Mouse (Mus musculus): ENCODE data around the gene Rbp3. TPM values are rescaled to one million over a fixed set of nuclear protein-coding genes. Genes with fewer than 3 reads are reported as not detected.

Gene Rbp3
- total RNA-seq, 2 experiments from 2014 or later, result not detected

DNA sequence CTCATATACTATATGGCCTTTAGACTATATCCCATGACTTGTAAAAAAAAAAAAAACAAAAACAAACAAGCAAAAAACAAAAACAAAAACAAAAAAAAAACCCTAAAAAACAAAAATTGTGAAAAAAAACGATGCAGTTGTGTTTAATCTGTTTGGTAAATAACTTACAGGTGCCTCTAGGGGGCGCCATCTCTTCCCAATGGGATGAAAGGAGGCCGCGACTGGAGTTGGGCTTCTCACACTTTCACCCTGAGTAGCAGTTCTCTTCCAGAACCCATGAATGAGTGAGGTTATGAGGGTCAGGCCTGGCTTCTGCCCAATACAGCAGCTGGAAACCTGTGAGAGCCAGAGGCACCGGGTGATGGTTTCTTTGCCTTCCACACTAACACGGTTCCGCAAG, 11.9 kb downstream of the Rbp3 start:
- ATAC-seq (replicated peaks; ENCODE audit: low FRiP score, low TSS enrichment, poor library complexity, severe bottlenecking), result no peak

DNA sequence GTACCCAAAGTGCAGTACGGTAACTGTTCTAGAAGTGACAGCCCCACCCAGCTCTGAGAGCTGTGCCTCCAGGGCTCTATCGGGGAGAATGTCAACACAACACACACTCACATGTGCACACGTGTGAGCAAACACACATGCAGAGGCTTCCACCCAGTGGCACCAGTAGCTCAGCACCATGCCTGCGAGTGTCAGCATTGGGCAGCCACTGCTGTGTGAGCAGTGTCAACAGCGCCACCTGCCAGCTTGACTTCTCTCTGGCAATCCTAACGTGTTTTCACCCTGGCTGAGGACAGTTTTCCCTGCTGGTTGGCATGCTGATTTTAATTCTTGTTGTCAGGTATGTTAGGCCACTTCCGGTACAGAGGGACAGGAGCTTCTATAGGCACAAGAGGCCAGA, 18.9 kb downstream of the Rbp3 start:
- no peak for ATAC-seq (replicated peaks; ENCODE audit: low FRiP score, low TSS enrichment, poor library complexity, severe bottlenecking)

DNA sequence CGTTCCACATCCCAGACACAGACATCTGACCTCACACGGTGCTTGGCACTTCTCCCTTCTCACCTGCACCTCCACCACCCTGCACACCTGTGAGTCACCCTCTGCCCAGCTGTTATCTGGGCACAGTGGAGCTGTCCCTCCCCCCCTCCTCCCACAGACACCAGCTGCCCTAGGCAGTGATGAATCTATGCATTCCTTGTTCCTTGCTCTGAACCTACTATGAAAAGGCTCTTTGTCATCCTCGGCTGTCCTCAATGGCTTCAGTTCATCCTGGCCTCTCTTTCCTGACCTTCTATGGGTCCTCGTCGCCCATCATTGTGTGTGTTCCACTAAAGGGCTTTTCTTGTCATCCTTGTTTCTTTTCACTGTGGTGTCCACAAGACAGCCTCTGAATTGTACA, 20.9 kb downstream of the Rbp3 start:
- ATAC-seq (replicated peaks; ENCODE audit: low FRiP score, low TSS enrichment, poor library complexity, severe bottlenecking), result no peak

DNA sequence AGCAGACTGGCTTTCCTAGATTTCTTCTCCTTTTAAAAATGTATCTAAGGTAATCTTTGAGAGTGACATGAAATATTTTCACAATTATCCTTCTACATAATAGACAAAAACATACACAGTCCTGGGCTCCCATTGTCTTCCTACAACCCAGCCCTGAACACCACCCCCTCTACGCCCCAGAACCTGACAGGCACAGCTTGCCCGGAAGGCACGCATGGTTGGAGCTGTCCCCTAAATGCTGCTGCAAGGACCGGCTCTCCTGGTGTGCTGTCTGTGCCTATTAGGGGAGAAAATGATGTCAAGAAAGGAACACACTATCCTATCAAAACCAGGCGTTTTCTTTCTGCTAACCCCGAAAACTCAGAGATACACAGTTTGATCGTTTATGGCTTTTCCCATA, 23.9 kb downstream of the Rbp3 start:
- ATAC-seq (replicated peaks; ENCODE audit: low FRiP score, low TSS enrichment, poor library complexity, severe bottlenecking), result no peak

DNA sequence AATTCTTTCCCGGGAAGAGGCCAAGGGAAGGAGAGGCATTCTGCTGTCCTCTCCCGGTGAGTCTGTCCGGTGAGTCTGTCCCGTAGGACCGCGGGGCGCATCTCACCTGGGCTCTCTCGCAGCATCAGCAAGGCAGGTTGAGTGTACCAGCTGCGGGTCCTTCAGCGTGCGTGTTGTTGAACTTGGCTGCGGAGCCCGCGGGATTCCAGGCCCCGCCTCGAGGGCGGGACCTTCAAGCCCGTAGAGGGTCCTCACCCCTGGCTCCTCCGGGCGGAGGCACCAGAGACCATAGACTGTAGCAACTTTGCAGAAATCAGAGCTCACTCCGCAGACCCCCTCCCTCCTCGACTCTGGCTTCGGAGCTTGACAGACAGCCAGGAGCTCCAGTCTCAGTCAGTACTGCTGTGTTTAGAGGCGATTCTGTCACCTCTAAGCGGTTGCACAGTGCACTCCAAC, 24.8 kb downstream of the Rbp3 start, which contains the start of gene Zfp488:
Gene Zfp488, minus strand, starts transcription at position 161 of the 456 bp plus-strand sequence.
- no peak for ATAC-seq (replicated peaks; ENCODE audit: low FRiP score, low TSS enrichment, poor library complexity, severe bottlenecking)

DNA sequence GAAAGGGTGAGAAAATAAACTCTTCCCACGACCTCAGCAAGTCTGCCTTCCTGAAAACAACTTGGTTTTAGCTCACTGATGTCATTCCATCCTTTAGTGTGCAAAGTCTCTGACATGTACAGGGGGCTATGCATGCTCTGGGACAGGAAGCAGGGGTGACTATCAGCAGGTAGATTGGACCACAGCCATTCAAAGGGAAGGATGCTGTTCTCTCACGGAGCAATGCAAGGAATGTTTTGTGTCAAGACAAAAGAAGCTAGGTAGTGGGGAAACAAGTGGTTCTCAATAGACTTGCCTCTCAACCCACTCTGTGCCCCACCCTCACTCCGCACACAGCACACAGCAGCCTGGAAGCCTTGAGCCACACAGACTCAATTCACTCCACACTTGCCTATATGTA, 35.4 kb downstream of the Rbp3 start:
- ATAC-seq (replicated peaks; ENCODE audit: low FRiP score, low TSS enrichment, poor library complexity, severe bottlenecking), result no peak

DNA sequence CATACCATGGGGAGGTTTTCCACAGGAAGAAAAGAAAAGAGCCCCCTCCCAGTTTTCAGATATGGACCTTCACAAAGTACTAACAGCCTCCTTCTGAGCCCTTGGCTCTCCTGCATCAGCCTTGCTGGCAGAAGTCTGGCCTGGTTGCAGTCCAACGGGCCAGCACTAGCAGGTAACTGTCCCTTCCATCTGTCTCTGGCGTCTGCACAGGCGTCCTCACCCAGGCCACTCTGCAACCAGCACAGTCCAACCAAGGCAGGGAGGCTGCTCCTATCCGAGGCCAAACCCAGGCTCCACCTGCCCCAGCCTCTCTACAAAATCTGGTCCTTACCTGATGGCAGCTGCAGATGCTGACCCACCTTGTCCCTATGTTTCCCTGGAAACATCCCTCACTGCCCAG, 38.2 kb downstream of the Rbp3 start:
- no peak for ATAC-seq (replicated peaks; ENCODE audit: low FRiP score, low TSS enrichment, poor library complexity, severe bottlenecking)

DNA sequence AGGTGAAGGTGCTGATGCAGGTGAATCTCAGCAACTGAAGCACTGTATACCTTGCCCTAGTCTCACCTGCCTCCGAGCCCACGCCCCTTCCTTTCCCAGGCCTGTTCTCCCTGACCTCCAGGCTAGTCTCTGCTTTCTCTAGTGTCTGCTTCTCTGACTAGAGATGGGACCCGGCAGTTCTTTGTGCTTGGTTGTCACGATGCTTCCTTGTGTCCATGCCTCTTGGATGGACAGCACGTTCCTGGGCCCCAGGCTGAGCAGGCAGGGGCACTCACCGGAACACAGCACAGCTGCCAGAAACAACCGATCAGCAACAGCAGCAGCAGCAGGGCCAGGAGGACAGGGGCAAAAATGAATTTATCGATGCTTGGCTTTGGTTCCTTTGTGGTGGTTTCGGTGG, 39.2 kb downstream of the Rbp3 start:
- no peak for ATAC-seq (replicated peaks; ENCODE audit: low FRiP score, low TSS enrichment, poor library complexity, severe bottlenecking)

DNA sequence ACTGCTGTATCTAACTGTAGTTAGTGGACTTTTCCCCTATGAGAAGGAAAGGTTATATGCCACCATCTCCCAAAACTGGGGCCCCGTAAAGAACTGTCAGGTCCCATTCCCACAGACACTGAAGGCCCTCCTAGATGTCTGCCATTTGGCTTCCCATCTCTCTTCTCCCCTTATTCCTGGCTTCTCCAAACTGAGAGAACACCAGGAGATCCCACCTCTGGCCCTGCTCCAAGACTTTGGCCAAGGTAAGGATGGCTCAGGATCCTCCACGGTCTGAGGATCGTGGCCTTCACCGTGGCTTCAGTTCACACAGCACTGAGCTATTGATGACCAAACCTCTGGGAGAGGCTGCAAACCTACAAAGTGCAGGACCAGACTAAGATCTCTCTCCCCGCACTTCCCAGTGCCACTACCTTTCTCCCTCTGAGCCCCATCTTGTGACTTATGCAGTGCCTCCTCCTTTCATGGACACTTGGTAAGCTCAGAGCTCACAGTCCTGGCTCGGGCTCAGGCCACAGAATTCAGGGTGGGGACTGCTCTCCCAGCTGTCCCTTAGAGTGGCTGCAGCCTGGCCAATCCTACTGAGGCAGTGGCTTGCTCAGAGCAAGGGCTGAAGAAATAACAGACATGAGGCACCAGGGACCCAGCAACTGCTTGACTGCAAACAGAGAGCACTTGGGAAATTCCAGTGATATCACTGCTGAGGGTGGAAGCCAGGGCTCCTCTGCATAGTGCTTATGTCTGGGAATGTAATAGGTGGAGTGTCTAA, 39.9 kb downstream of the Rbp3 start:
- no peak for ATAC-seq (replicated peaks; ENCODE audit: low FRiP score, low TSS enrichment, poor library complexity, severe bottlenecking)

DNA sequence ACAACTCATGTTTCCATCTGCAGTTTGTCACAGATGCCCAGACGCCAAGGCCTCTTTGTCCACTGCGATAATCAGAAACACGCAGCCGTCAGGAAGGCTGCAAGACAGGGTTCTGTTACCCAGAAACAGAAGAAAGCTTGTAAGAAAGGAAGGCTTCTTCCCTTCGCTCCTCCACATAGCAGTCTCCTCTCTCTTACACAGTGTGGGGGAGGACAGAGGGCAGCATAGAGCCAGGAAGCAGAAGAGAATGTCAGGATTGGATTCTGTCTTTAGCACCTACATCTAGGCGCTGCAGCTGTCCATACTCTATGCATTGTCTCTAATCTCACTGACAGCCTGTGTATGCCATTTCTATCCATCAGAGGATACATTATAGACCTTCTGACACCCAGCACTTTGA, 43.6 kb downstream of the Rbp3 start:
- no peak for ATAC-seq (replicated peaks; ENCODE audit: low FRiP score, low TSS enrichment, poor library complexity, severe bottlenecking)

DNA sequence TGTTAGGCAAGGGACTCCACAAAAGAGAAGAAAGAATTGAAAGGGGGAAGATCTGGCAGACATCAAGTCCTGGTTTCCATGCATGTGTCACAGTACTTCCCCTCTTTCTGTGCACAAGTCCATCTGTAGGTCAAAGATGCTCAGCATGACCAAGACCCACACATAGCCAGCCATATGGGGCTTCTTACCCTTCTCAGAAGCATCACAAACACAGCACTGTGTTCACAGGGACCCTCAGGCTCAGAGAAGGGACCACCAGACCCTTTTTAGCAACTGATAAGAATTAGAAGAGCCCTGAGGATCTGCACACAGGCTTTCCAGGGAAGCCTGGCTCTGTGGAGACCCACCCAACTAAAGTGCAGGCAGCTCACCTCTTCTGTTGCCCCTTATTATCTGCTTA, 46.3 kb downstream of the Rbp3 start:
- ATAC-seq (replicated peaks; ENCODE audit: low FRiP score, low TSS enrichment, poor library complexity, severe bottlenecking), result no peak

DNA sequence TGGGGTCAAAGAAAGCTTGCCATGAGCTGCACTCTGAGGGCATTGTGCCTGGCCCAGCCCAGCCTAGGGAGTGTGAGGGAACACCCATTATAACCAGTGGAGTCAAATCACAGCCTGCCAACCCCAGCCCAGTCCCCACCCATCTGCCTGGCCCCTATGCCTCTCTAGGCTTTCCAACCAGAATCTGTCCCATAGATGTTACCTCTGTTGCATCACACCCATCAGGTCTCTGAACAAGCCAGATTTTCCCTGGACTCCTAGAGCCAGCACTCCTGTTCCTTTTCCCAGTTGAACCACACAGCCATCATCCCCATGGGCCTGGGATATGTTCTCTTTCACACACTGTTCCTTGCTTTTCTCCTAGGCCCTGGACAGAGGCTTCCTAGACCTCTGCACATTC, 47.6 kb downstream of the Rbp3 start:
- no peak for ATAC-seq (replicated peaks; ENCODE audit: low FRiP score, low TSS enrichment, poor library complexity, severe bottlenecking)

DNA sequence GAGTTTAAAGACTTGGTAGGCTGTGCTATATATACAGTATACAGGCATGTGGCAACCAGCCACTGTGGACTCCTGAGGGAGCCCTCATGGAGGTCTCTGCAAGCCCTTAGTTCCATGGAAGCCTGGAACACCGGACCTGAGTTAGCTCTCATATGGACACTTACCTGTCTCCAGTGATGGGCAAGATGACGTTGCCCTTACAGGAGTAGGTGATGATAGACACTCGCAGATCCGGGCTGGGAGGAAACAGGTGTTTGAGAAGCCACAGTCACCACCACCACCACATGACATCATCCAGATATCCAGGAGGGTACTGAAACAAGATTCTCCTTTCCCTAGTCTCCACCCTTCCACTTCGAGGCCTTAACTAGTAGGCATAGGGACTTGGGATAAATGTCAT, 48.6 kb downstream of the Rbp3 start:
- ATAC-seq (replicated peaks; ENCODE audit: low FRiP score, low TSS enrichment, poor library complexity, severe bottlenecking), result no peak

Other genes with a start within 250 kb of the Rbp3 start
- not detected in 2 replicates for gene Gdf10, start 30.4 kb upstream of the Rbp3 start, total RNA-seq (2014; fragmentation: Nextera tagmentation)
- gene Gdf10, start 30.4 kb upstream of the Rbp3 start, total RNA-seq (2017), result not detected in 2 replicates
- gene Gdf2, start 13.0 kb upstream of the Rbp3 start, total RNA-seq (2014; fragmentation: Nextera tagmentation), result not detected in 2 replicates
- not detected in 2 replicates for gene Gdf2, start 13.0 kb upstream of the Rbp3 start, total RNA-seq (2017)
- 0.10 TPM in 1 of 2 replicates, not detected in the other for gene Zfp488, start 24.8 kb downstream of the Rbp3 start, total RNA-seq (2014; fragmentation: Nextera tagmentation)
- gene Zfp488, start 24.8 kb downstream of the Rbp3 start, total RNA-seq (2017), result 0.19 TPM in 1 of 2 replicates, not detected in the other
- not detected in 2 replicates for gene Gm30083, start 61.2 kb downstream of the Rbp3 start, total RNA-seq (2014; fragmentation: Nextera tagmentation)
- not detected in 2 replicates for gene Gm30083, start 61.2 kb downstream of the Rbp3 start, total RNA-seq (2017)
- not detected in 2 replicates for gene Gm5460, start 62.8 kb downstream of the Rbp3 start, total RNA-seq (2014; fragmentation: Nextera tagmentation)
- not detected in 2 replicates for gene Gm5460, start 62.8 kb downstream of the Rbp3 start, total RNA-seq (2017)
- gene Antxrl, start 98.7 kb downstream of the Rbp3 start, total RNA-seq (2014; fragmentation: Nextera tagmentation), result not detected in 2 replicates
- not detected in 2 replicates for gene Antxrl, start 98.7 kb downstream of the Rbp3 start, total RNA-seq (2017)
- not detected in 2 replicates for gene Anxa8, start 132.0 kb downstream of the Rbp3 start, total RNA-seq (2014; fragmentation: Nextera tagmentation)
- gene Anxa8, start 132.0 kb downstream of the Rbp3 start, total RNA-seq (2017), result not detected in 2 replicates
- not detected in 2 replicates for gene A630023A22Rik, start 148.8 kb downstream of the Rbp3 start, total RNA-seq (2014; fragmentation: Nextera tagmentation)
- not detected in 2 replicates for gene A630023A22Rik, start 148.8 kb downstream of the Rbp3 start, total RNA-seq (2017)
- not detected in 2 replicates for gene Npy4r, start 198.5 kb downstream of the Rbp3 start, total RNA-seq (2014; fragmentation: Nextera tagmentation)
- not detected in 2 replicates for gene Npy4r, start 198.5 kb downstream of the Rbp3 start, total RNA-seq (2017)
- gene Gprin2, start 247.7 kb downstream of the Rbp3 start, total RNA-seq (2014; fragmentation: Nextera tagmentation), result not detected in 2 replicates
- gene Gprin2, start 247.7 kb downstream of the Rbp3 start, total RNA-seq (2017), result not detected in 2 replicates